Mouse (Mus musculus): ENCODE measurements at regions not wholly inside any gene's neighbourhood (a gene's known extent, or its start where the extent isn't known, plus 50 kb on each side); places are given as distances from the start of the nearest gene placed in this dataset.

GRCm38 (mm10) chr7:113113266-113113893, 93.9 kb upstream of the Arntl start:
- H3ac ChIP-seq (ENCODE audit: control insufficient read depth, insufficient read length), result no peak overlapping the region
- H3K4me3 ChIP-seq, result no peak overlapping the region
- no peaks in the 10 kb centered on the region for H3K36me3 ChIP-seq (ENCODE audit: control insufficient read depth, insufficient read depth)
- H3K4me2 ChIP-seq (ENCODE audit: low read depth), result no peak overlapping the region
- H3K27me3 ChIP-seq (ENCODE audit: control insufficient read depth, insufficient read depth, insufficient read length), result no peaks in the 10 kb centered on the region
- TF ChIP-seq MYOG (IDR thresholded peaks at IDR 0.05; ENCODE audit: control insufficient read depth in 1 of 3, insufficient read depth in 1 of 3, insufficient read length in 2 of 3, low read depth in 2 of 3) (no peak), SRF (IDR thresholded peaks at IDR 0.05; ENCODE audit: control insufficient read depth, insufficient read length, low read depth) (no peak), MYOD1 (IDR thresholded peaks at IDR 0.05; ENCODE audit: control insufficient read depth in 1 of 3, insufficient read length in 2 of 3, low read depth in 2 of 3) (no peak), POLR2AphosphoS2 (IDR thresholded peaks at IDR 0.05; ENCODE audit: insufficient read length, low read depth) (no peak), TCF3 (IDR thresholded peaks at IDR 0.05; ENCODE audit: insufficient read length, low read depth) (no peak), TCF12 (IDR thresholded peaks at IDR 0.05; ENCODE audit: insufficient read depth, poor library complexity, severe bottlenecking) (no peak), E2F4 (IDR thresholded peaks at IDR 0.05; ENCODE audit: insufficient read depth) (no peak), REST (IDR thresholded peaks at IDR 0.05; ENCODE audit: insufficient read depth, insufficient read length) (no peak), POLR2A (IDR thresholded peaks at IDR 0.05; ENCODE audit: insufficient read length, low read depth) (no peak)
- H3K79me2 ChIP-seq (ENCODE audit: control insufficient read depth, insufficient read depth), result no peaks in the 10 kb centered on the region

DNA sequence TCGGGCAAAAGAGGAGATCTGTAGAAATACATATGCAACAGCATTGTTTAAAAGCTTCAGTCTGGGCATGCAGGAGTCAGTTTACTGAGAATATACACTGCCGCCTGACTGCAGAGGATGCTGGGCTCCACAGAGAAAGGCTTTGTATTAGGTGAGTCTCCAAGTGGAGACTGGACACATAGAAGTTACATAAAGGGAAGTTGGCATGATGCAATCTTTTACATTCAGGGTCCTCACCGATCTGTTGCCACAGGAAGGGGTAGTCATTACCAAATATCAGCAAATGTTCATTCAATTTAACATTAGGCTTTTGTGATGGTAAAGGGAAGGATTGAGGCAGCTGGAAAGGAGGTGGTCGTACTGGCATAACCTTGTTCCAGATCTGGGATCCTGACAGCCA, 89.7 kb upstream of the Arntl start:
- Histone ChIP-seq H3K79me2 (ENCODE audit: control insufficient read depth, insufficient read depth) (no peaks in the 10 kb centered on the region), H3ac (ENCODE audit: control insufficient read depth, insufficient read length) (no peak overlapping the region), H3K4me2 (ENCODE audit: low read depth) (no peak overlapping the region), H3K36me3 (ENCODE audit: control insufficient read depth, insufficient read depth) (no peaks in the 10 kb centered on the region), H3K4me3 (no peak overlapping the region), H3K27me3 (ENCODE audit: control insufficient read depth, insufficient read depth, insufficient read length) (no peaks in the 10 kb centered on the region)
- TF ChIP-seq MYOG (IDR thresholded peaks at IDR 0.05; ENCODE audit: control insufficient read depth in 1 of 3, insufficient read depth in 1 of 3, insufficient read length in 2 of 3, low read depth in 2 of 3) (no peak), MAX (IDR thresholded peaks at IDR 0.05; ENCODE audit: low read depth) (no peak), E2F4 (IDR thresholded peaks at IDR 0.05; ENCODE audit: insufficient read depth) (no peak), POLR2AphosphoS2 (IDR thresholded peaks at IDR 0.05; ENCODE audit: insufficient read length, low read depth) (no peak), SRF (IDR thresholded peaks at IDR 0.05; ENCODE audit: control insufficient read depth, insufficient read length, low read depth) (no peak), TCF12 (IDR thresholded peaks at IDR 0.05; ENCODE audit: insufficient read depth, poor library complexity, severe bottlenecking) (no peak), MYOD1 (IDR thresholded peaks at IDR 0.05; ENCODE audit: control insufficient read depth in 1 of 3, insufficient read length in 2 of 3, low read depth in 2 of 3) (no peak), REST (IDR thresholded peaks at IDR 0.05; ENCODE audit: insufficient read depth, insufficient read length) (no peak), USF1 (IDR thresholded peaks at IDR 0.05; ENCODE audit: low read depth) (no peak), TCF3 (IDR thresholded peaks at IDR 0.05; ENCODE audit: insufficient read length, low read depth) (no peak), POLR2A (IDR thresholded peaks at IDR 0.05; ENCODE audit: insufficient read length, low read depth) (no peak)

DNA sequence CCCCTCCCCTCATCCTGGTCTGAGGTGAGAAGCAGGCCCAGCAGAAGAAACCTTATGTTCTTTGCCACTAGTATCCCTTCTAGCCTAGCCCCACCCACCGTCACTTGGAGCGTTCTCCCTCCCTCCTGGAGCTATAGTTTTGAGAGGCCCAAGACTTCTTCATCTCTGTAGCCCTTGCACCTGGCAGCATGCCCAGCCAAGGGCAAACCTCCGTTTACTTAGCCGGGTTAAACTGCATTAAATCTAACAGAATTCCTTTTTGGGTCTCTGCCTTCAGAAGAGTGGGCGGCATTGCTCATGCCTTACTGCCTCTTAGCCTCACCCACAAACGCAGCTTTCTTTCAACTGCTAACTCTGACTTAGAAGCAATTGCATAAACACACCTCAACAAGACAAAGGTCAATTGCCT, 85.3 kb upstream of the Arntl start:
- H3ac ChIP-seq (ENCODE audit: control insufficient read depth, insufficient read length), result no peak overlapping the region
- no peak for TF ChIP-seq USF1 (IDR thresholded peaks at IDR 0.05; ENCODE audit: low read depth)
- no peak for TF ChIP-seq POLR2AphosphoS2 (IDR thresholded peaks at IDR 0.05; ENCODE audit: insufficient read length, low read depth)
- TF ChIP-seq E2F4 (IDR thresholded peaks at IDR 0.05; ENCODE audit: insufficient read depth), result no peak
- TF ChIP-seq REST (IDR thresholded peaks at IDR 0.05; ENCODE audit: insufficient read depth, insufficient read length), result no peak
- no peak for TF ChIP-seq MYOD1 (IDR thresholded peaks at IDR 0.05; ENCODE audit: control insufficient read depth in 1 of 3, insufficient read length in 2 of 3, low read depth in 2 of 3)
- TF ChIP-seq SRF (IDR thresholded peaks at IDR 0.05; ENCODE audit: control insufficient read depth, insufficient read length, low read depth), result no peak
- TF ChIP-seq TCF12 (IDR thresholded peaks at IDR 0.05; ENCODE audit: insufficient read depth, poor library complexity, severe bottlenecking), result no peak
- TF ChIP-seq TCF3 (IDR thresholded peaks at IDR 0.05; ENCODE audit: insufficient read length, low read depth), result no peak
- TF ChIP-seq MYOG (IDR thresholded peaks at IDR 0.05; ENCODE audit: control insufficient read depth in 1 of 3, insufficient read depth in 1 of 3, insufficient read length in 2 of 3, low read depth in 2 of 3), result no peak
- TF ChIP-seq MAX (IDR thresholded peaks at IDR 0.05; ENCODE audit: low read depth), result no peak
- H3K4me2 ChIP-seq (ENCODE audit: low read depth), result peak overlapping the region; percentile 6
- no peak overlapping the region for H3K4me3 ChIP-seq
- H3K79me2 ChIP-seq (ENCODE audit: control insufficient read depth, insufficient read depth), result no peaks in the 10 kb centered on the region
- no peaks in the 10 kb centered on the region for H3K27me3 ChIP-seq (ENCODE audit: control insufficient read depth, insufficient read depth, insufficient read length)
- no peaks in the 10 kb centered on the region for H3K36me3 ChIP-seq (ENCODE audit: control insufficient read depth, insufficient read depth)

DNA sequence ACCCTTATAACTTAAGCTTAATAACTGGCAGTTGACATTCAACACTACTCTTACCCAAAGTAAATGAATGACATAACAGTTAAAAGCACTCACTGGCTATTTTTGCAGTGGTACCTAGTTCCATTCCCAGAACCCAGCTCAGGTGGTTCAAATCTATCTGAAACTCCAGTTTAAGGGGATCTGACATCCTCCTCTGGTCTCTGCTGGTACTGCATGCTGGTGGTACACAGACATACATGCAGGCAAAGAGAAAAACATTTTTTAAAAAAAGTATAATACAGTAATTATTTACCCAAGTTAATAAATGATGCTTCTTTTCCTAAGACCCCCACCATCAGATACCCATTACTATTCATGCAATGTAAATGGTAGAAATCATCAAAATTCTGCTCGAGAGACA, 81.3 kb upstream of the Arntl start:
- H3K36me3 ChIP-seq (ENCODE audit: control insufficient read depth, insufficient read depth), result no peaks in the 10 kb centered on the region
- no peaks in the 10 kb centered on the region for H3K79me2 ChIP-seq (ENCODE audit: control insufficient read depth, insufficient read depth)
- TF ChIP-seq POLR2A (IDR thresholded peaks at IDR 0.05; ENCODE audit: insufficient read length, low read depth), result no peak
- no peak for TF ChIP-seq MYOG (IDR thresholded peaks at IDR 0.05; ENCODE audit: control insufficient read depth in 1 of 3, insufficient read depth in 1 of 3, insufficient read length in 2 of 3, low read depth in 2 of 3)
- TF ChIP-seq USF1 (IDR thresholded peaks at IDR 0.05; ENCODE audit: low read depth), result no peak
- no peak for TF ChIP-seq E2F4 (IDR thresholded peaks at IDR 0.05; ENCODE audit: insufficient read depth)
- TF ChIP-seq TCF12 (IDR thresholded peaks at IDR 0.05; ENCODE audit: insufficient read depth, poor library complexity, severe bottlenecking), result no peak
- TF ChIP-seq CEBPB (IDR thresholded peaks at IDR 0.05; ENCODE audit: insufficient read depth, poor library complexity, severe bottlenecking), result no peak
- TF ChIP-seq MYOD1 (IDR thresholded peaks at IDR 0.05; ENCODE audit: control insufficient read depth in 1 of 3, insufficient read length in 2 of 3, low read depth in 2 of 3), result no peak
- no peak for TF ChIP-seq MAX (IDR thresholded peaks at IDR 0.05; ENCODE audit: low read depth)
- no peak for TF ChIP-seq REST (IDR thresholded peaks at IDR 0.05; ENCODE audit: insufficient read depth, insufficient read length)
- TF ChIP-seq TCF3 (IDR thresholded peaks at IDR 0.05; ENCODE audit: insufficient read length, low read depth), result no peak
- TF ChIP-seq SRF (IDR thresholded peaks at IDR 0.05; ENCODE audit: control insufficient read depth, insufficient read length, low read depth), result no peak
- H3K27me3 ChIP-seq (ENCODE audit: control insufficient read depth, insufficient read depth, insufficient read length), result no peaks in the 10 kb centered on the region
- H3K4me2 ChIP-seq (ENCODE audit: low read depth), result no peak overlapping the region
- H3ac ChIP-seq (ENCODE audit: control insufficient read depth, insufficient read length), result no peak overlapping the region
- H3K4me3 ChIP-seq, result no peak overlapping the region
